Mouse (Mus musculus) R1 (cell line): ENCODE results near the gene Tmem128.

ENCODE experiments used
- DNase-seq: peaks from one replicate; pipeline ENCODE4 v3.0.0-alpha.2; 2018; ENCODE audit warnings: low read depth, low spot score

Gene Tmem128

GRCm38 (mm10) chr5:38260107-38260682, at the start of gene Tmem128:
Gene Tmem128 (plus strand): TSS chr5:38260185.
- DNase-seq: peak; percentile 62

DNA sequence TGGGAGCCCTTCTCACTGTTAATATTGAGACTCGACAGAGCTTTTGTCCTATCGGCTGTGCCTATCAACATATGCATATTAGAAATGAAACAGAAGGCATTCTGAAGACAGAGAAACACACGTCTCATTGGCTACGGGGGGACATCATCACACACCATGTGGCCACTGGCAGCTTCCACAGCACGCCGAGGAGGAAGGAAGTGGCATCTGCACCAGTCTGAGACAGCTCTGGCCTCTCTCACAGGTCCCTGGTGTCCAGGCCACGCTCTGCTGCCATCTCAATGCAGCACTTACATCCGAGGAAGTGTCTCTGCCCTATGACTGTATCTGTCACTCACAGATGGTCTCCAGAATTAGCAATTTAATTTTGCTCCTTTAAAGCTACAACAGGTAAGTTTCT, 48.3 kb upstream of the Tmem128 start:
- no peak for DNase-seq

GRCm38 (mm10) chr5:38213009-38213408, 47.0 kb upstream of the Tmem128 start:
- DNase-seq: no peak

DNA sequence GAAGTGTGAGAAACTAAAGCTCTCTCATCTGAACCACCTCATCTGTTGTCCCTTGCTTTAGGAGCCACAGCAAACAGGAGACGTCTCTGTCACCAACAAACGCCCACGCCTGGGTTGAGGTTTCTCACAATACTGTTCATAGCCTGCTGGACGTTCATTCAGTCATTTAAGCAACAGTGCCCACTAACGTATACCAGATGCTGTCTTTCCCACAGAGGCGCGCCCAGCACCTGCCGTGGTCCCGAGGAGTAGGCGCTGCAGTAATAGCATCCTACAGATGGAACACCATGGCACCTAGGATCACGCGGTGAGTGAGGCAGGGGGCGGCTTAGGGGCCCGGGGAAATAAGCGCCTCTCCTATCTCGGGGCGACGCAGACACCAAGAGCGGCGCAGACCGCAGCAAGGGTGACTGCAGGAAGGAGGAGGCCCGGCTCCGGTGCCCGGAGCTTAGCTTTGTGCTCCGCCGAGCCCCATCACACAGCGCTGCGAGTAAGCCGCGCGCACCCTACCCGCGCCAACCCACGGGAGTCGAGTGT, 40.1 kb upstream of the Tmem128 start:
- DNase-seq: no peak

GRCm38 (mm10) chr5:38220328-38220912, 39.6 kb upstream of the Tmem128 start, which contains the start of the genes Zbtb49 and Lyar:
Gene Zbtb49 (minus strand): TSS chr5:38220457.
Gene Lyar (plus strand): TSS chr5:38220470.
- DNase-seq: peak; percentile 91

DNA sequence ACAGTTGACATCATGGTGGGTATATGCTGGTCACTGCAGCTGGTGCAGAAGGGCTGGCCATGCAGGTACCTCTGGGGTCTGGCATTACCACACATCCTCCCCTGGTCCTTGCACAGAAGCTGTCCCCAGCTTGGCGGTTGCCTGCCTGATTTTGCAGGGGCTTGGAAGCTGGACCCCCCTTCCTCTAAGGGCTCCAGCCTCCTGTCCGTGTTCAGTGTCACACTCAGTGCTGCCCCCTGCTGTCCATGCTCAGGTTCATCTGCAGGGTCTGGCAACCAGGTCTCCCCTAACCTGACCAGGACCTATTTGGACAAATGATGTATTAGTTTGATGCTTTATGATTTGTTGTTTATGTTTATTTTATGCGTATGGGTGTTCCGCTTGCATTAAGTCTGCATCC, 24.6 kb upstream of the Tmem128 start:
- DNase-seq: peak; percentile 66

GRCm38 (mm10) chr5:38236627-38237026, 23.4 kb upstream of the Tmem128 start:
- peak; percentile 66 for DNase-seq

- DNase-seq: no peak
These were observed 19.1 kb upstream of the Tmem128 start for GRCm38 (mm10) chr5:38240727-38241472.

DNA sequence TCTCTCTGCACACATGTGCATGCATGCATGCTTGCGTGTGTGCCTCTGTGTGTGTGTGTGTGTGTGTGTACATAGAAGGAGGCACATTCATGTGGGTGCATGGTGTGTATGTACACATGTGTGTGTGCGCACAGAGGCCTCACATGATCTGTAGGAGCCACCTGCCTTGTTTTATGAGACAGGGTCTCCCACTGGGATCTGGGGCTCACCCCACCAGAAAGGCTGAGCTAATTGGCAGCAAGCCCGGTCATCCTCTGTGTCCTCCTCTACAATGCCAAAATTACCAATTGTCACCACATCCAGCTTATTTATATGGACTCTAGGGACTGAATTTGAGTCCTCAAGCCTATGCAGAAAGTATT, 18.5 kb upstream of the Tmem128 start:
- DNase-seq: no peak

GRCm38 (mm10) chr5:38241966-38242365, 18.0 kb upstream of the Tmem128 start:
- DNase-seq: peak; percentile 85

DNA sequence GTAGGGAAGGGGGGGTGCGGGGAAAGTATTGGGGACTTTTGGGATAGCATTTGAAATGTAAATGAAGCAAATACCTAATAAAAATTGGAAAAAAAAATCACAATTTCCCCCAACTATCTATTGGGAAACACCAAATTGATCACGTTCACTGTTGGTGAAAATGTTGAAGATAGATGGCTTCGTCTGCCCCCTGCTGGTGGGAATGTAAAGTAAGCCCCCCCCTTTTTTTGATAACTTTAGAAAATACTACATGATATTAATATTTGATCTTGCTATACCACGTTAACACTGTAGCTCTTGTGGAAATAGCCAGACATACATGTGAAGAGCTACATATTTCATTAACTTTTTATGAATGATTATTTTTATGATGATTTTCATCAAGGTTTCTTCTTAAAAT, 4.8 kb upstream of the Tmem128 start:
- no peak for DNase-seq

- no peak for DNase-seq
These were observed 4.3 kb upstream of the Tmem128 start for GRCm38 (mm10) chr5:38255644-38256043.

GRCm38 (mm10) chr5:38256551-38256950, 3.4 kb upstream of the Tmem128 start:
- no peak for DNase-seq

DNA sequence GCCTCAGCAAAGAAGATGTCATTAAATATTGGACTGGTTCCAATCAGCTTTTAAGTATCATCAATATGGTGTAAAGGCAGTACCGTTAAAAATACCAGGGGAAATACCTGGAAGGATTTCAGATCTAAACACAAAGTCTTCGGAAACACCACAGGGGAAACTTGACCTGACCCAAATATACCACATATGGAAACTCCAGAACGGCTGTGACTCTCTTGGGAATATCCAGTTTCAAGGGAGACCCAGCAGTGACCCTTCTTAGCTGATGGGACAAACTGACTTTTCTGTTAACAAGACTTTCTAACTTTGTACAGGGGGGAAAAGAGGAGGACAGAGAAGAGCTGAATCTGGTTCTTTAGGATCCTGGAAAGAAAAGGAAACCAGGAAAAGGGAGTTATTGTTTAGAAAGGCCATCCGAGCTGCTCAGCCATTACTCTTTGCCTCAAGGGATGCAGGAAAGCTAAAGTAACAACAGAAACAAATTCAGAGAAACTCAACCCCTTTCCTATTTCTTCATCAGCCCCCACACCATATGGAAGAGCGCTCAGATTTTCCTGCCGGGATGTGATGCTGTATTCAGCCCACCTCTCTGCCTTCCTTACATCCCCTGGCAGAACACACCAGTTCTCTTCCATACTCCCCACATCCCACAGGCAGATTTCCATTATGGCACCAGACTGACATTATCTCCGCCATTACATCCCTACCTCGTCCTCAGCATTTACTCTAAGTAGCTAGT, 1.8 kb upstream of the Tmem128 start:
- no peak for DNase-seq

GRCm38 (mm10) chr5:38258773-38259146, 1.2 kb upstream of the Tmem128 start:
- no peak for DNase-seq

DNA sequence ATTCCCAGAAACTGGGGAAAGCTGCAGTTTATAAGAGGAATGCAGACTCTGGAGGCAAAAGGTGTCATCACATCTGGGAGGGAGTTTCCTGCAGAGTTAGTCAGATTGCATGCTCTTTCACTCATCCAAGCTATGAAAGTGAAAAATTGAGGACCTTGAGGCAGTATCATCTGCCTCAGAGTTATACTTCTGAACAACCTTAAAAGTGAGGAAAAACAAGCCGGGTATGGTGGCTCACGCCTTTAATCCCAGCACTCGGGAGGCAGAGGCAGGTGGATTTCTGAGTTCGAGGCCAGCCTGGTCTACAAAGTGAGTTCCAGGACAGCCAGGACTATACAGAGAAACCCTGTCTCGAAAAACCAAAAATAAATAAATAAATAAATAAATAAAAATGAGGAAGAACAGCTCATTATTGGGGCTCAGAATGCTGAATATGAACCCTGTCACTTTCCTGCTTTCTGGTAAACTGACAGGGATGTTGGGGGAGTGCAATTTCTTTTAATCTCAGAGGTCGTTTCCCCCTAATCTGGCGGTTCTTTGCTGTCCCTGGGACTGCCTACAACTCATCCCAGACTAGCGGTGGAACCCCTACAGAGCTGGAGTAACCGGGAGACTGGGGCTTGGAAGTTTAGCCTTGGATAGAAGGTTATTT, 404 bp upstream of the Tmem128 start:
- no peak for DNase-seq

GRCm38 (mm10) chr5:38270942-38271341, 11.0 kb downstream of the Tmem128 start:
- no peak for DNase-seq

DNA sequence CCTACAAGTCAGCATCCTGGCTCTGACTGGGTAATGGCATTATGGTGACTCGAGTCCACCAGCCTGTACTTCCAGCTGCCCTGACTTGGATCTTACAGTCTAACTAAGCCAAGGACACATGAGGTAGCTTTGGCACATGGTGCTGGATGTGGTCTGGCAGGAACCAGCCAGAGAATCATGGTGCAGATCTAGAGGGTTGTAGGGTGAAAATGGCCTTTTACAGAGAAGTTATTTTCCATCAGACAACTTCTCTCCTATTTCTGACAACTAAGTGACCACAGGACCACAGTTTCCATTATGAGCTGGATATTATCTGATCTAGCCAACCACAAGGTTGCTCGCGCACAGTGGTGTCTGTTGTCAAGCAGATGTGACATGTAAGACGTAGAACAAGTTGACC, 13.8 kb downstream of the Tmem128 start:
- DNase-seq: no peak

- peak; percentile 84 for DNase-seq
These were observed 15.8 kb downstream of the Tmem128 start, which contains the start of gene Otop1 for GRCm38 (mm10) chr5:38275771-38276170. Gene Otop1 (plus strand): TSS chr5:38275972.

DNA sequence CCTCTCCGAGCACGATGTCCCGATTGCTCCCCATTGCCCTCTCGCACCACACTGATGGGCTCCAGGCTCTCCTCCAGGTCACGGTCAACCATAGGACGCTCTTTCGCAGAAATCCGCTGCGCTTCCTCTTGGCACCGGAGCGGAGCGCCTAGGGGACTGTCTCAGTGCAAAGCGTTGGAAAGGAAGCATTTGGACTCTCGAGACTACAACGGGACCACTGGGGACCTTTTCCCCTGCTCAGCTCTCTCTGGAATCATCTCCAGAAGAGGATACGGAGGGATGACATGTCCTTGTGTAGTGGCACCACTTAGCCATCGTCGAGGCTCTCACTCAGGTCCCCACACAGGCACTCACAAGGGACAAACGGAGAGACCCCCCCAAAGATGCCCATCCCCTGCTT, 16.5 kb downstream of the Tmem128 start:
- DNase-seq: peak; percentile 21

- no peak for DNase-seq
These were observed 17.3 kb downstream of the Tmem128 start for GRCm38 (mm10) chr5:38277098-38277866.
